In genomic region chr13:58012067-58012925, GRCm38 (mm10) we compare ENCODE assay signal across 7 mouse cellular contexts.
DNase-seq lines count a peak whose midpoint lies in the region; ATAC-seq and TF ChIP-seq lines count a peak whose summit lies in the region.

No protein-coding gene starts in this region.

- DNase-seq in NIH3T3 (ENCODE audit: low read depth) = peak; percentile 70
- peak; percentile 9 for DNase-seq in c-Kit-positive CD71-positive TER-119-negative erythroid progenitor cells, embryonic 14.5 days (ENCODE audit: low read depth)
- peak; percentile 62 to 65 for DNase-seq in heart, postnatal 36 days
- DNase-seq in kidney, postnatal 4 days = peak; percentile 58 to 66
- DNase-seq in lung, embryonic 14.5 days = peak; percentile 92
- DNase-seq in retina, adult 2 months (ENCODE audit: low read depth, low spot score) = peak; percentile 40

- peak; percentile 86 for TF ChIP-seq CTCF in lung, embryonic 14.5 days (IDR thresholded peaks at IDR 0.05; ENCODE audit: low read depth)

- H3K9me3 ChIP-seq in forebrain, embryonic 13.5 days (replicated peaks) = no peaks in the 10 kb centered on the region
- no peaks in the 10 kb centered on the region for H3K9me3 ChIP-seq in lung, embryonic 14.5 days (ENCODE audit: low read depth, low read length)

- no peak overlapping the region for H3K27ac ChIP-seq in forebrain, embryonic 13.5 days
- no peak overlapping the region for H3K27ac ChIP-seq in lung, embryonic 14.5 days (ENCODE audit: low read depth)

- no peak overlapping the region for H3K4me3 ChIP-seq in forebrain, embryonic 13.5 days
- no peak overlapping the region for H3K4me3 ChIP-seq in lung, embryonic 14.5 days (ENCODE audit: low read depth, low read length)

- no peaks in the 10 kb centered on the region for H3K4me1 ChIP-seq in forebrain, embryonic 13.5 days
- no peaks in the 10 kb centered on the region for H3K4me1 ChIP-seq in lung, embryonic 14.5 days (ENCODE audit: insufficient read depth)

- no peak overlapping the region for H3K4me2 ChIP-seq in forebrain, embryonic 13.5 days
- H3K4me2 ChIP-seq in lung, embryonic 14.5 days = no peak overlapping the region

- no peaks in the 10 kb centered on the region for H3K27me3 ChIP-seq in forebrain, embryonic 13.5 days
- no peaks in the 10 kb centered on the region for H3K27me3 ChIP-seq in lung, embryonic 14.5 days (ENCODE audit: insufficient read depth, low read length)

- ATAC-seq in forebrain, embryonic 13.5 days = peak; percentile 70
- peak; percentile 19; the same call in 1 of the 2 replicates for ATAC-seq in lung, embryonic 14.5 days (ENCODE audit: insufficient read depth)

- H3K36me3 ChIP-seq in forebrain, embryonic 13.5 days (ENCODE audit: poor library complexity, severe bottlenecking) = no peaks in the 10 kb centered on the region
- 0 out of 2 replicates have a peak, but pooled peaks cover 3% of the 10 kb centered on the region for H3K36me3 ChIP-seq in lung, embryonic 14.5 days (ENCODE audit: insufficient read depth)

- no peak overlapping the region for H3K9ac ChIP-seq in forebrain, embryonic 13.5 days
- H3K9ac ChIP-seq in lung, embryonic 14.5 days = no peak overlapping the region

- intact Hi-C loops in heart, postnatal 36 days (cut with DNase I) = loop anchor here (1.0 to 10.0 kb wide), 4 partner anchors 105 to 373 kb away; partner anchors contain the start of gene 2210016F16Rik

- 64% methylated on average over 14 of the region's 14 CpGs for WGBS in forebrain, embryonic 13.5 days
- 63% methylated on average over 14 of the region's 14 CpGs for WGBS in lung, embryonic 14.5 days

Comparison
In these comparisons a context has a peak if more than half of its experiments do, and no peak if none do; other contexts are left out.
1. DNase-seq: peak in every context shown above with its lines; median percentile 92 in lung, embryonic 14.5 days; 70 in NIH3T3; 64 in heart, postnatal 36 days; 62 in kidney, postnatal 4 days; 40 in retina, adult 2 months; 9 in c-Kit-positive CD71-positive TER-119-negative erythroid progenitor cells, embryonic 14.5 days.